Mouse (Mus musculus): ENCODE results near the gene Lrmda. TPM values are rescaled to one million over a fixed set of nuclear protein-coding genes. Genes with fewer than 3 reads are reported as not detected.

Gene Lrmda
- total RNA-seq, 2 experiments from 2014 or later: 1.5 to 1.9 TPM

DNA sequence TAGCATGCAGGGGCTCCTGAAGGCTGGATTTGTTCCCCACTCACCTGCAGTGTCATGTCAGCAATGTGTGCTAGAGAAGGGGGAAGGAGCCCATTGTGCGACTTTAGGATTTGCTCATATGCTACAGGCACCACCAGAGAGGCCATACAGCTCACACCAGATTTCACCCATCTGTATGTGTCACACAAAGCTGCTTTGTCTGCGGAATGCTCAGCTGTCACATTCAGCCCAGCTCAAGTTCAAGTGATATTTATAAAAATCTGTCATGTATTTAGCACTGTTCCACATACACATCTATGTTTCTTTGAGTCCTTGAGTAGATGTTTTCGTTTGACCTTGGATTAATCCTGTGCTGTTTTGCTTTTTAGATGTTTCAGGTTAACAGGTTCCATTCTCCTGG lies 899.0 kb downstream of the Lrmda start:
- no peak for DNase-seq (ENCODE audit: low spot score in 2 of 2)

DNA sequence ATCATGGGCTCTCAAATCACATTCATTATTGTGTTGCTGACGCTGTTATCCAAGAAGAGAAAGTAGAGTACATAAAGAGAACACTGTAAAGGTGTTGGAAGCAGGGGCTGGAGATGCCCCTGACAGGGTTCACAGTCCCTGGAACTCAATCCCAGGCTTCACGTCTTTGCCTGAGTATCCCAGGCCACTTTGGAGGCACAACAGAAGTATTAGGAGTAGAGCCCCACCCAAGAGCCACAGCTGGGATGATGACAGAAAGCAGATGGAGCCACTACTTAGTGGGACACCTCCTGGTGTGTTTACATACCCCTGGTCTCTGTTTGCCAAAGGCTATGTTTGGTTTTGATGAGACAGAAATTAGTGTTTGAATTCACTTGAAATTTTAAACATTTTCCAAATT lies 899.4 kb downstream of the Lrmda start:
- no peak for DNase-seq (ENCODE audit: low spot score in 2 of 2)

DNA sequence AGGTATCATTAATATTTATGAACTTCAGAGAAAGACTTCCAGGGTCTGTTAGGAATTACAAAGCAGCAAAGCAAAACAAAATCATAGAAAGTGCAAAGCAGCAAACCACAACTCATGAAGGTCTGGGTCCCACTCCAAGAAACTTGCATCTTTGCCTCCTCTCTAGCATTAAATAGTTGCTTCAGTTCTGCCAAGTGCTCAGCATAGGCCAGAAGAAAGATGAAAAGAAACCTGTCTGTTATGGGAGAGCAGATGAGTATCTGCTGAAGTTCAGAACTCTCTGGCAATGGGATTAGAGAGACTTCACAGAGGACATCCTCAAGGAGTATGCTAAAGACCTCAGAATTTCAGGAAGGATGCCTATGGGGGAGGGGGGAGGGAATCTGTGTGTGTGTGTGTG lies 901.6 kb downstream of the Lrmda start:
- no peak for DNase-seq (ENCODE audit: low spot score in 2 of 2)

DNA sequence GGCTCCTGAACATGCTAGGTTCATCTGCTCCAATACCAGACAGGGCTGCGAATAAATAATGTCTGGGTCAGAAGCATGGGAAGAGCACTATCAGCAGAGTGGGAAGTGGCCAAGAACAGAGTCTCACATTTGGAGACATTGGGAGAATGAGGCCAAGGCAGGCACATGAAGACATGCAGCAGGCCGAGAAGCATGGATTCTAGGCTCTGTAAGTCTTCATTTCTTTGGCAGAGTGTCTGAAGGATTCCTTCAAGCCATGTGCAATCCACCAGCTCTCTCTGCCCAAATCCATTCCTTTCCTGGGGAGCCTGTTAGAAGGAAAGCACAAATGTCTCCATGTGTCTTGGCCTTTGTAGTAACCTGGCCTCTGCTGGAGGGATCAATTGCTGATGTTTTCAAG lies 902.3 kb downstream of the Lrmda start:
- DNase-seq (ENCODE audit: low spot score in 2 of 2): no peak

DNA sequence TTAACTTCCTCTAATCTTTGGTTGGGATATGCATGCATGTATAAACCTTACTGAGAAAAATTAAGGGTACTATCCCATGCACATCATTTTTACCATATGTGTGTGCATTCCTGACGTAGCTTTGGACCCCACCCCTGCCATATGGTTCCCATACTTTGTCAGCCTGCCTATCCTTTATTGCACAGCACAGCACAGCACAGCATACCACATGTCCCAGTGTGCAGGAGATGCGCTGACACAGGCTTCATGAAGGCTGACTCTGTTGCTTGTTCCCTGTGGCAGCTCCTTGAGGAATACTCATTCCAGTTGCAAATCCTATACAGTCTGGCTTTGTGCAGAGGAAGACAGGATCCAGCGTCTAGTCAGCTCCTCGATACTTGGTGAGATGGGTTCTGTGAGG lies 903.1 kb downstream of the Lrmda start:
- no peak for DNase-seq (ENCODE audit: low spot score in 2 of 2)

DNA sequence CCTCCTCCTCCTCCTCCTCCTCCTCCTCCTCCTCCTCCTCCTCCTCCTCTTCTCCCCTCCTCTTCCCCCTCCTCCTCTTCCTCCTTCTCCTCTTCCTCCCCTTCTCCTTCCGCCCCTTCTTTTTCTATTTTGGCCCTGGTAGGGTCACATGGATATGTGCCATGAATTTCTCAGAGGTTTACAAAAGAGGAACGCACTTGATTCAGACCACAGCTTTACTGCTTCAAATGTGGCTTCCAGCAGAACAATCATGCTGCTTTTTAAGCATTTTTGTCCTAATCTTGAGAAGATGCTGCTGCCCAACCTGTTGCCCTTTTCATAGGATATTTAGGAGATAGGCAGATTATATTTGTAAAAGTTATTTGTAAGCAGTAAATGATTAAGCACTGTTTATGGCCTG lies 903.7 kb downstream of the Lrmda start:
- no peak for DNase-seq (ENCODE audit: low spot score in 2 of 2)

DNA sequence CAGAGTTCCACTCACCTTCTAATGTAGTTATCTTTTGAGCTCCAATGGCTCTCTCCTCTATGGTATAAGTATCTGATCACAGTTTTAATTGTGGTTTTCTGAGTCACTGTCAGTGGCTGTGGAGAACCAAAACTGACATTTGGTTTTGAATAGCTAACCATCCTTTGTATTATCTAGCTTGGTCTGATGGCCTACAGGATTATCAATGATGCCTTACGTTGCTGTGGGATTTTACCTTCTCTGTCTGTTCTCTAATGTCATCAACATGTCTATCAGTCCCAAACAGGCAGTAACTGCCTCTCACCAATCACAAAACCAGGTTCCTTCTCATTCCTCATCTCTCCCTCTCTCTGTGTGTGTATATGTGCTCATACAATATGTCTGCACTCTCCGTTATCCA lies 908.8 kb downstream of the Lrmda start:
- DNase-seq (ENCODE audit: low spot score in 2 of 2): no peak

DNA sequence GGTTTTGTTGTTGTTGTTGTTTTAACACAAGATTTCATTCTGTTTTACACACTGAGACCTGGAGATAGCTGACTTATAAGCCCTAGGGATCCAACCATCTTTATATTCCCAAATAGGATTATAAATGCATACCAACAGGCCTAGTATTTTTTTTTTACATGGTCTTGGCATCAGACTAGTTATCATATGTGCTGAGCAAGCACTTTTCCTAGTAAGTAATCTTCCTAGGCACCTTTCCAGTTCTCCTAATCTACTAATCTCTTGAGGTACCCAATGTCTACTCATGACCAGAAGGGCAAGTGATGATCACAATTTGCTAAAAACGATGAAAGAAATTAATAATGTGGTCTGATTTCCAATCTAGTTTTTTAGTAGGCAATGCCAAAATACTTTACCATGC lies 909.2 kb downstream of the Lrmda start:
- no peak for DNase-seq (ENCODE audit: low spot score in 2 of 2)

DNA sequence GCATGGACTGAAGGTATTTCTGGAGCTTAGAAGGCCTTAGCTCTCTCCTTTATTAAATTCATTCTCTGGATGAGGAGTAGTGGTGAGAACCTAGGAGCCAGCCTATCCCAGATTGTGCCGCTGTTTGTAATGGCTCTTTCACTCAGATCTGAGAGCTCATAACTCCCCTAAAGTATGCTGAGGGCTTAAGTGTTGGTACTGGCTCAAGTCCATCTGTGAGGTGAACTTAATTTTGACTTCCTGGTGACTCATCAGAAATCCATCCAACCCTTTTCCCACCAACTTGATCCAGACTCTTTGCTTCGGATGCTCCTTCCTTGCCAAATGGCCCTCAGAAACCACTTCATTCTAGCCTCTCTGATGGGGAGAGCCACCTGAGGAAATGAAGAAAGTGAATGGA lies 910.1 kb downstream of the Lrmda start:
- no peak for DNase-seq (ENCODE audit: low spot score in 2 of 2)

DNA sequence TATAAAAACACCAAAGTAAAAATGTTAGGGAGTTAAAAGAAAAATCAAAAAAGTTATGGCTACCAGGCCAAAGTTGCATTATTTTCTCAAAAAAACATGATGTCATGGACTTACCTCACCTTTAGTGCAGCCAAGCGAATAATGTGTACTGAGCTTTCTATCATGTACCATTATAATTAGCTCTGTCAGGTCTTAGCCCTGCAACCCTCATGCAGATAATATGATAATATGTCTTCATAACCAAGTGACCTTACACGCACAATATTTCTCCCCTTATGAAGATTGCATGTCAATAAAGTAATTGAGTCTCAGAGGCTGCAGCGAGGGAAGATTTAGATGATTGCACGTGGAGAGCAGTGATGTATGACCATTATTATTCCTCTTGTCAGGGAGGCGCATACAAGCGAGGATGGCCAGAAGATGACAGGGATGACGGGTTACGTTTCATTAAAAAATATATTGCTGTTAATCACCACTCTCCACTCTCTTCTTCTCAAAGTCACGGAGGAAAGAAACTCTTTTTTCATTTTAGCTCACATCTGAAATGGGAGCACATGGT lies 911.1 kb downstream of the Lrmda start:
- no peak for DNase-seq (ENCODE audit: low spot score in 2 of 2)

DNA sequence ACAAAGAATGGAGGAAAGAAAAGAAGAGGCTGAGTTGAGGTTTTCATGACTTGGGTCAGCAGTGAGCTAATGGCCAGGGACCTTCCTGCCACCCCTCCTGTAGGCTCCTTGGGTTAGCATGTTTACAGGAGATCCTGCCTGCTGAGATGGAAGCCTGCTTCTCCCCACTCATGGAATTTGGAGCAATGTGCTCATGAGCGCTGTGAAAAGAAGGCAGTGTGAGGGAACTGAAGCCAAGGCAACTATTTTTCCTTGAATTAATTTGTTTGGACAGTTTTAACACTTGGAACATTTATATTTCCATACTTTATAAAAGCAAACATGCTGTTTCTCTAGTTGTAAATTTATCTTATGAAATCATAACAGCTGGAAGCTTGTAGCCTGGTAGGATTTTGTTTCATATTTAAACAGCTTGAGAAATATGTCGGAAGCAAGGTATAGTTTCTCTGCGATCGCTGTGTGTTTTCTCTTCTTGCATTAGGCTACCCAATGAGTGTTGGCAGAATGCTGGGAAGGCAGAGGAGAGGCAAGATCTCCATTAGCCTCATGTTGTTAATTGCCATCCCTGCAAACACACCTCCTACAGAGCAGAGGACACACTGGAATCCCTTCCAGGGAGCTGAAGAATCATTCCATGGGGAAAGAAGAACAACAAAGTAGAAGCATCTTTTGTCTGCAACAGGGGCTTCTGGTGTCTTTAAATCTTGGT lies 911.8 kb downstream of the Lrmda start:
- no peak for DNase-seq (ENCODE audit: low spot score in 2 of 2)

DNA sequence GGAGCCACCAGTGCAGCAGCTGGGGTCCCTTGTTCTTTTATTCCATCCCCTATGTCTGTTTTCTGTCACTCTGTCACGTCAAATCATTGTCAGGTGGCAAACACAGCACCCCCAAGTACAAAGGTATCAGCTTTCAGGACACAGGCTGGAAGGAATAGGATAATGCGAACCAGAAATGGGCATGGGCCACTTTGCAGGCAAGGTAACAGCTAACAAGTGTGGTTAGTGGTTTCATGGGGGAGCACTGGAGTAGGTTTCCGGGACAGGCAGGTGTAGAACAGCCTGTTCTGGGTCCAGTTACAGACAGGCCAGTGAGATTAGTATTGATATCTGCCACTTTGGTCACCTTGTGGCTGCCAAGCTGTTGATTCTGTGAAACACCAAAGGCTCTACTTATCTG lies 917.2 kb downstream of the Lrmda start:
- DNase-seq (ENCODE audit: low spot score in 2 of 2): no peak

DNA sequence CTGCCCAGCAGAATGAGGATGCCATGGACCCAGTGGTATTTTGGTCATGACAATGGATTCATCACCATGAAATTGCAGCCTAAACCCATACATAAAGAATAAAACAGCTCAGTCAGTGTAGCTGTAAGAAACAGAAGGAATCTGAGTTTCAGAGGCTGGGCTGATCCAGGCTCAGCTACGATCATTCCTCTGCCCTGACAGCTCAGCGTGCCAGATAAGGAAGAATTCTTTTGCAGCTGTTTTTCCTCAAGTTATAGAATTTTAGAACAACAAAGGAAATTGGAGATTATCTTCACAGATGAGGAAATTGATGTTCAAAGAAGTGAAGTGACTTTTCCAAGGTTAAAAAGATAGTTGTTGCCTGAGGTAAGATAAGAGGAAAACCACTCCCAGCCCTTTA lies 921.1 kb downstream of the Lrmda start:
- DNase-seq (ENCODE audit: low spot score in 2 of 2): no peak

DNA sequence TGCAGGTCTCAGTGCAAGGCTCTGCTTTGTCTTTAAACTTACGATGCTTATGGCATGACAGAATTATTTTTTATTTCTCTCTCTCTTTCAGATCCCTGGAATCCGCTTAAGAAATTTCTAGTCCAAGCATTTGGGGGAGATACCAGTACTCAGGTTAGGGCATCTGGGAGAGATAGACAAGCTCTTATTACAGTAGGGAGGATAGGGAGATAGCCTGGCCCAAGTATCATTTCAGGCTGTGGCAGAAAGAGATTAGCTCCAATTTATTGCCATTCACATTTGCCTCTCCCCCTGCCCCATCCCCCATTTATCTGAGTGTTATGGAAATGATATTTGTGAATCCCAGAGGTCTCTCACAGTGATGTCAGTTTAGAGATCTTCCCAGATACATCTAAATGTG lies 923.1 kb downstream of the Lrmda start:
- no peak for DNase-seq (ENCODE audit: low spot score in 2 of 2)

DNA sequence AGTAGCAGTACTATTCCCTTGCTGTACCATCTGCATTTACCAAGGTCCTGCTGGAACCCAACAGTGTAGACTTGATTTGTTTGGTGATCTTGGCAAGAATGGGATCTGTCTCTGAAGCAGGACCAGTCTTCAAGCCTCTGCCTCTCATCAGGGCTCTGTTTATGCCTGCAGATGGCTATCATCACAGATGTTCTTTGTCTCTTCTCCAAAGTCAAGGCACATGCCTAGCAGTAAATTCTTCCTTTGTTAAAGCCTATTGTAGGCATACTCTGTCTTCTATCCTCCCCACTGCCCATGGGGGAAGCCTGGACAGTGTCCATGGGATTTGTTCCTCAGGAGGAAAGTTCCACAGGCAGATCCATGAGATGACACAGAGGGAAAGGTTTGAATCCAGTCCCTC lies 930.0 kb downstream of the Lrmda start:
- no peak for DNase-seq (ENCODE audit: low spot score in 2 of 2)

DNA sequence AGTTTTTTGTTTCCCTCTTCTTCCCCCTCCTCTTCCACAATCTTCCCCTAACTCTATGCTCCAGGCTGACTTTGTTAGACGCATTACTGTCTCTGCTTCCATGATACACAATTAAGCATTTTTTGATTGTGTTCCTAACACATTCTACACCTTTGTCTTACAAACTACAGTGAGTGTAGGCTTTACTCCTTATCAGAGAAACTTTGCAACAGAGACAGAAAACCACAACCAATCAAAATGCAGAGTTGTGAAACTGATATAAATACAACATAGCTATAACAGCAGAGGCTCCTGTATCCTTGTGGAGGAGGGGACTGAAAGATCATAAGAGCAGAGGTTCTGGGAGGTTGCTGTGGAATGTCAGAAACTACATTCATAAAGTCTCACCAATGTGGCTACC lies 933.5 kb downstream of the Lrmda start:
- DNase-seq (ENCODE audit: low spot score in 2 of 2): no peak

DNA sequence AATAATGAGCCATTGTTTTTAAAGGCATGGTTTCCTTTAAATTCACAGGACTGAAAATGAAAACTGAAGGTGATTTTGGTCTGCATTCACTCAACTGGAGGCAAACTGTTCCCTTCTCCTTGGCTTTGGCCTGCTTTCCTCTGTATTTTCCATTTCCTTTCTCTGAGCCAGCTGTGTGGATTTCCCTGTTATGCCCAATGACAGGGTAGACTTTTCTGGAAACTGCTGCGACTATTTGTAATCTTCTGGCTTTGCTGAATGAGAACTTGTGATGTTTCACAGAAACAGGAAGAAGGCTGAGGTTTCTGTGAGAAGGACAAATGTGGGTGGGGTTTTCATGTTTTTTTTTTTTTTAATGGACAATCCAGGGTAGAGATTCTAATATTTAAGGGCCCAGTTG lies 940.7 kb downstream of the Lrmda start:
- no peak for DNase-seq (ENCODE audit: low spot score in 2 of 2)

DNA sequence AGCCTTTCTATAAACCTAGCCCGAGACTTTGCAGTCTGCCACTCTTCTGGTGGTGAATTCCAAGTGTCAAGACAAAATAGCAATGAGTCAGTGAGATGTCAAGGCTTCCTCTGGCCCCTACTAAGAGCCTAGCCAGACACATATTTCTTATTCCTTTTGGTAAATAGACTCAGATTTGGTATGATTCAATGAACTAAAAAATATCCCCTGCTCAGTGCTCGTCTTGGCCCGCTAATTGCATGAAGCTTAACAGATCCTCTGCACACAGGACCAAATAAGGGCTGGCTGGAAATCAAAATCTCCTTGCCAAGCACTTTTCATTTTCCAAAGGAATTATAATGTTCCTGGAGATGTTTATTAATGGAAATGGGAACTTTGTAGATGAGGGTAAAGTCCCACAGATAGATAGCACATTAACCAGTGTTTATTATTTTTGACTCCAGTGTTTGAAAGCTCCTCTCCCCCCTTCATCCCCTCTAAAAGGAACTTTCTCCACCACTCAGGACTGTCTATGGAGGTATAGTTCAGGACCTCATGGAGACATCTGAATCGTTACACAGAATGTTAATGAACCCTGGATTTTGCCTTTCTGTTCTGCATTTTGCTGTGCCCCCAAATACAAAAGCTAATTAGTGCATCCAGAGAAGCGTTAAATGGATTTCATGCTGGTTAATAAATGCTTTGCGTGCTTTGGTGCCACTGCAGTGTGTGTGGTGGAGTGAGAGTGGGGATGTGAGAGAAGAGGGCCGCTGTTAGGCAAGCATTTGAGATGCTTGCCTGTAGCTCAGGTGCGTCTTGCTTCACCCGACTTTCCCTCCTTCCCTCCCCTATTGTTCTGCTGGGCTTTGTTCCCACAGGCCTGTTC lies 945.5 kb downstream of the Lrmda start:
- no peak for DNase-seq (ENCODE audit: low spot score in 2 of 2)

DNA sequence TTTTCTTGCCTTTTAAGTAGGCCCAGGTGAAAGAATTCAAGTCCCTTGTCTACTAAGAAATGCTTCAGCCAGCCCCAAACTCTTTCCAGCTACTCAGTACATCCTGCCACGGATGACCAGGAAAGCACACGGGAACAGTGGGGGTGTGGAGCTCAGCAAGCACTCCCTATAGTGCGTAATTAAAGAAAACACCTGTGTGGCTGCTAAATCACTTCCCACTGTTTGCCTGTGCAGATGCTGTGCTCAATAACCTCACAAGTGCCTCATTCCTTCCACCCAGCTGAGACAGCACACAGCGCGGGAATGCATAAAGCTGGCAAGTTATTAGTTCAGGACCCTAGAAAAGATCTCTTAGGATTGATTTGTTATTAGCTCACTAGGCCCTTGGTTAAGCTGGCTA lies 949.2 kb downstream of the Lrmda start:
- no peak for DNase-seq (ENCODE audit: low spot score in 2 of 2)

DNA sequence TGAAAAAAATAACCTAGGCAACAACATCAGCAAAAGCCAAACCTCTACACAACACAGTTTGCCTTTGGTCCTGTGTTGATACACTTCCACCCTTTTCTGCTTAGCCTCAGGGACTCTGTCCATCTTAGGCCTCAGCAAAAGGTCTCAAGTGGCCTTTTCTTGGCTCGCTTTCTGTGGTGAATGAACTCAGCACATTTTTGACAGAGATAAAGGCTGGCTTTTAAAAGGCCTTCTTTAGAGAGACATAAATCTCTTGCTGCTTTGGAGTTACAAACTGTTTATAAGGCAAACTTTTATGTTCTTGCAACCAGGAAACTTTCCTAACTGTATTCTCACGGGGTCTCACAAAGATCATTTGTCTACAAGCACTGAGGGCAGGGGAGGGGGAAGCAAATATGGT lies 967.2 kb downstream of the Lrmda start:
- peak in 1 of 2 experiments; percentile 18 for DNase-seq (ENCODE audit: low spot score in 2 of 2)

DNA sequence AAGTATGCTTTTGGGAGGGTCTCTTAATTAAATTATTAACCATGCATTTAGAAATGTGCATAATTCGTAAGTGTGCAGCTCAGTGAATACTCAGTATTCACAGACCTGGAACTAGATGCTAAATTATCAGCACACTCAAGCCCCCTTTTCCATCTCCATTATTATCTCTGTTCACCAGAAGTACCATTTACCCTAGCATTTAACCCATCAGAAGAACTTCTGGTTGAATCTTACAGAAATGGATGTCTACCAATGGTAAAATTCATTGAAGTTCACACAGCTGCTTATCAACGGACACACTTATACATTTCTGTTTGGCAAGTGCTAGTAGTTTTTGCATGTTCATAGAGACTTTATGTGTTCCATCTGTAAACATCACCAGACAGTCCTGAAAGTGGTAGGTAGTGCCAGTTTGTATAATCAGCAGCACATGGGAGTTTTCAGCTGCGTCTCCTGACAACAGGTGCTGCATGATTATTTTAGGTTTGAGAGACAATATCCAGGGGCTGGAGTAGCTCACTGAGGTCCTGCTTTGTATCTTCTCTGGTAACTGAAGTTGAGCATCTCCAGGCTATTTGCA lies 968.7 kb downstream of the Lrmda start:
- no peak for DNase-seq (ENCODE audit: low spot score in 2 of 2)

Data from gastrocnemius, postnatal 4 days (tissue).